Mouse (Mus musculus): ENCODE measurements around the gene Hadh. TPM values are rescaled to one million over a fixed set of nuclear protein-coding genes. Genes with fewer than 3 reads are reported as not detected.

The Hadh gene
- polyA plus RNA-seq, 1 experiment: 18.2 TPM

DNA sequence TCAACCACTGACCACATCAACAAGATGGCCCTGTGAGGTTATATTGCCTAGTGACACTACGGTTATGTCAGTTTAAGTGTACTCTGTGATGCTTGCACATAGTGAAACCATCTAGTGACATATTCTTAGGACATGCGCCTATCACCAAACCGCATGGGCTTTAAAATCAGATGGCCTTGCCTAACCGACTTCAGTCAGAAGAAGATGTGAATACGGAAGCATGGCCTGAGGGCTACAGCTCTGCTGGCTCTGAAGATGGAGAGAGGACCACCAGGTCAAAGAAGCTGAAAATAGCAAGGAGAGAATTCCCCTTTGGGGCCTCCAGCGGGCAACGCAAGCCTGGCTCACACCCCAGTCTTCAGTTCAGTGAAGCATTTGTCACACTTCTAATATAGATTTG lies 25.0 kb upstream of the Hadh start:
- DNase-seq (ENCODE audit: low read depth in 1 of 2, low spot score in 2 of 2): no peak
- Histone ChIP-seq H3K36me3 (ENCODE audit: control insufficient read depth, insufficient read depth, low read length) (no peaks in the 10 kb centered on the region), H3K27me3 (ENCODE audit: control insufficient read depth, insufficient read depth, low read length) (no peaks in the 10 kb centered on the region), H3K4me3 (ENCODE audit: extremely low read depth, insufficient read depth, insufficient read length) (no peak overlapping the region), H3K4me1 (ENCODE audit: control insufficient read depth, insufficient read depth, insufficient read length) (no peaks in the 10 kb centered on the region), H3K27ac (ENCODE audit: insufficient read depth, low read length) (no peak overlapping the region)
- TF ChIP-seq POLR2A (IDR thresholded peaks at IDR 0.05; ENCODE audit: low read depth, low read length) (no peak), CTCF (IDR thresholded peaks at IDR 0.05; ENCODE audit: extremely low read depth, insufficient read depth, insufficient read length, insufficient replicate concordance) (no peak)
- 93% methylated on average over 7 of the region's 7 CpGs for WGBS

DNA sequence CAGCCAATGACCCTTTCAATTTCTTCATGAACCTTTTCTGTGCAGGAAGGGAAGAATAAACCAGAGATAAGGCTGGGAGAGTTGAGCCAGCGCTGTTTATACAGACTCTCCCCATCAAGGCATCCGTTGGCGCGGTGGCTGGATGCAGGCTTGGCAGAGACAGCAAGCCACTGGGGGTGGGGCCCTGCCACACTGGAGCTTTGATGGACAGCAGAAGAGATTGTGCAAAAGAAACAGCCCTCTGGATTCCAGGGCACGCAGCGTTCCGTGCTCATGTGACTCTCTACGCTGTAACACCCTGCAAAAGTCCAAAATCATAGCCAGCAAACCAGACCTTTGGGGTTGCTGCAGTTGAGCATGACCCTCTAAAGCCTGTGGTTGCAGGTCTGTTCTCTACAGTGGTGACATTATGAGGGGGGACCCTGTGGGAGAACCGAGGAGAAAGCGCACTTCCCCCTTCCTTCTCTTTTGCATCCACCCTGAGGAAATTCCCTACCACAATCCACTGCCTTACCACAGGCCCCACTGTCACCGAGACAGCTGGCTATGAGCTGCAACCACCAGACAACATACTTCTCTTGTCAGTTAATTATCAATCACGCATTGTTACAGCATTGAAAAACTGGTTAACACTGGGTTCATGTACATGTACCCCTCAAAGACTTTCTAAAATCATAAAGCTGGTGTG lies 23.8 kb upstream of the Hadh start:
- Histone ChIP-seq H3K4me1 (ENCODE audit: control insufficient read depth, insufficient read depth, insufficient read length) (no peaks in the 10 kb centered on the region), H3K27ac (ENCODE audit: insufficient read depth, low read length) (no peak overlapping the region), H3K4me3 (ENCODE audit: extremely low read depth, insufficient read depth, insufficient read length) (no peak overlapping the region), H3K27me3 (ENCODE audit: control insufficient read depth, insufficient read depth, low read length) (no peaks in the 10 kb centered on the region), H3K36me3 (ENCODE audit: control insufficient read depth, insufficient read depth, low read length) (no peaks in the 10 kb centered on the region)
- TF ChIP-seq POLR2A (IDR thresholded peaks at IDR 0.05; ENCODE audit: low read depth, low read length) (no peak), CTCF (IDR thresholded peaks at IDR 0.05; ENCODE audit: extremely low read depth, insufficient read depth, insufficient read length, insufficient replicate concordance) (no peak)
- WGBS: 64% methylated on average over 12 of the region's 12 CpGs
- no peak for DNase-seq (ENCODE audit: low read depth in 1 of 2, low spot score in 2 of 2)

DNA sequence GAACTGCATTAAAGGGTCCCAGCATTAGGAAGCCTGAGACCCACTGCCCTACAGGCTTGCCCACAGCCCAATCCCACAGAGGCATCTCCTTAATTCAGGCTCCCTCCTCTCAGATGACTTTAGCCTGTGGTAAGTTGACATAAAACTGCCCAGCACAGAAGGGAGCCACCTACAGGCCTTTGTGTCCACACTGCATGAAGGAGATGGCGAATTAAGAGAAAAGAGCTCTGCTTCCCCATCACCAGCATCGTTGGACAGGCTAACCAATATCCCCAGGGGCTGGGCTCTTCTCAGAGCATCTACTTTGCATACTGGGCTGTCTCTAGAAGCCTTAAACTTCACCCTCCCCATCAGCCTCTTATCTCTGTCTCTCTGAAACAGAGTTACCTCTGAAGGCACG lies 22.6 kb upstream of the Hadh start:
- DNase-seq (ENCODE audit: low read depth in 1 of 2, low spot score in 2 of 2): no peak
- Histone ChIP-seq H3K4me1 (ENCODE audit: control insufficient read depth, insufficient read depth, insufficient read length) (no peaks in the 10 kb centered on the region), H3K27ac (ENCODE audit: insufficient read depth, low read length) (no peak overlapping the region), H3K36me3 (ENCODE audit: control insufficient read depth, insufficient read depth, low read length) (no peaks in the 10 kb centered on the region), H3K27me3 (ENCODE audit: control insufficient read depth, insufficient read depth, low read length) (no peaks in the 10 kb centered on the region), H3K4me3 (ENCODE audit: extremely low read depth, insufficient read depth, insufficient read length) (no peak overlapping the region)
- TF ChIP-seq POLR2A (IDR thresholded peaks at IDR 0.05; ENCODE audit: low read depth, low read length): no peak
- no peak for TF ChIP-seq CTCF (IDR thresholded peaks at IDR 0.05; ENCODE audit: extremely low read depth, insufficient read depth, insufficient read length, insufficient replicate concordance)
- 44% methylated on average over 3 of the region's 3 CpGs for WGBS

DNA sequence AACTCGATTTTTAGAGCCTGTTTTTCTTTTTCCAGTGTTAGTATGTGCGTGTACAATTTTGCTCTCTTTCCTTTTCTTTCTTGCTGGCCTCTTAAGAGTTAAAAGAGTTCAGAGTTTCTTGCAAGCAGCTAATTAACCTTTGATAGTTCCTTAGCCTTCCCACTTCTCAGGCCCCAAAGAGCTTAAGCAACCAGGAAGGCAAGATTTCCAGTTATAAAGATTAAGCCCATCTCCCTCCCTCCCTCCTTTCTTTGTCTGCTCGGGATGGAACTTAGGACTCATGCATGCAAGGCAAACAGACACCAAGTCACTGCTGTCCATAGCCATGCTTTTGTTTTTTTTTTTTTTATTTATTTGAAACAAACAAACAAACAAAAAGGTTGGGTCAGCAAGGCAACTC lies 21.1 kb upstream of the Hadh start:
- TF ChIP-seq CTCF (IDR thresholded peaks at IDR 0.05; ENCODE audit: extremely low read depth, insufficient read depth, insufficient read length, insufficient replicate concordance) (no peak), POLR2A (IDR thresholded peaks at IDR 0.05; ENCODE audit: low read depth, low read length) (no peak)
- Histone ChIP-seq H3K36me3 (ENCODE audit: control insufficient read depth, insufficient read depth, low read length) (no peaks in the 10 kb centered on the region), H3K4me1 (ENCODE audit: control insufficient read depth, insufficient read depth, insufficient read length) (no peaks in the 10 kb centered on the region), H3K27me3 (ENCODE audit: control insufficient read depth, insufficient read depth, low read length) (no peaks in the 10 kb centered on the region), H3K4me3 (ENCODE audit: extremely low read depth, insufficient read depth, insufficient read length) (no peak overlapping the region), H3K27ac (ENCODE audit: insufficient read depth, low read length) (no peak overlapping the region)
- DNase-seq (ENCODE audit: low read depth in 1 of 2, low spot score in 2 of 2): no peak
- 89% methylated on average over 3 of the region's 3 CpGs for WGBS

DNA sequence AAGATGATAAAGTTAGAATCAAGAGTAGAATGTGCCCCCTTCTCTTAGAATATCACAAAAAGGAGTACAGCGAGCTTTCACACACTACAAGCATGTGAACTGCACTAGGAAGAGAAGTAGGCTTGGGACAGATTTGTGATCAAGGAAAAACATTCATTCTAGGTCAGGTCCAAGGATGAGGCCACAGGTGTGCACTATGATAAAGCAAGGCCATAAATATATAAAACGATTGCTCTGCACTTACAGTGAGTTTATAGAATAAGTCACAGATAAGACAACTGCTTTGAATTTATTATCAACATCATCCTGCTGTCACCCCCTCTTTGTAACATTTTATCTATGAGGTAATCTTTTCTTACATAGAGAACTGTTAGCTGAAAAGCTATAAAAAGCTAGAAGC lies 20.4 kb upstream of the Hadh start:
- Histone ChIP-seq H3K27me3 (ENCODE audit: control insufficient read depth, insufficient read depth, low read length) (no peaks in the 10 kb centered on the region), H3K27ac (ENCODE audit: insufficient read depth, low read length) (no peak overlapping the region), H3K36me3 (ENCODE audit: control insufficient read depth, insufficient read depth, low read length) (no peaks in the 10 kb centered on the region), H3K4me3 (ENCODE audit: extremely low read depth, insufficient read depth, insufficient read length) (no peak overlapping the region), H3K4me1 (ENCODE audit: control insufficient read depth, insufficient read depth, insufficient read length) (no peaks in the 10 kb centered on the region)
- 89% methylated on average over 2 of the region's 2 CpGs for WGBS
- DNase-seq (ENCODE audit: low read depth in 1 of 2, low spot score in 2 of 2): no peak
- TF ChIP-seq CTCF (IDR thresholded peaks at IDR 0.05; ENCODE audit: extremely low read depth, insufficient read depth, insufficient read length, insufficient replicate concordance): no peak
- TF ChIP-seq POLR2A (IDR thresholded peaks at IDR 0.05; ENCODE audit: low read depth, low read length): no peak

DNA sequence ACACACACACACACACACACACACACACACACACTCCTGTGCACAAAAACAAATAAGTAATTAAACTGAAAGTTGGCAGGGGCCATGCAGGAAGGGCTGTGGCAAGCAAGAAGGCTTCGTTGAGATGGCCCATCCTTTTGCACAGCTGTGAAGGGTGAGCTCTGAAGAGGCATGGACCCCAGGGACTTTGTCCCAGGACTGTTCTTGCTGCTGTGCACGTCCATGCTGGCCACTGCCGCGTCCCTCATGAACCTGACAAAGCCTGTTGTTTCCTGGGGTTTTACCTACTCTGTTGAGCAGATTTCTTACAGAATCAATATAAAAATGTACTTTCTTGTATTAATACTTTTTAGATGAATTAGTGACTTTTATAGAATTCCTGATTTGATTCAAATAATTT lies 20.0 kb upstream of the Hadh start:
- 85% methylated on average over 4 of the region's 4 CpGs for WGBS
- TF ChIP-seq POLR2A (IDR thresholded peaks at IDR 0.05; ENCODE audit: low read depth, low read length): no peak
- TF ChIP-seq CTCF (IDR thresholded peaks at IDR 0.05; ENCODE audit: extremely low read depth, insufficient read depth, insufficient read length, insufficient replicate concordance): no peak
- H3K36me3 ChIP-seq (ENCODE audit: control insufficient read depth, insufficient read depth, low read length): no peaks in the 10 kb centered on the region
- H3K27me3 ChIP-seq (ENCODE audit: control insufficient read depth, insufficient read depth, low read length): no peaks in the 10 kb centered on the region
- H3K4me3 ChIP-seq (ENCODE audit: extremely low read depth, insufficient read depth, insufficient read length): no peak overlapping the region
- DNase-seq (ENCODE audit: low read depth in 1 of 2, low spot score in 2 of 2): no peak
- H3K27ac ChIP-seq (ENCODE audit: insufficient read depth, low read length): no peak overlapping the region
- no peaks in the 10 kb centered on the region for H3K4me1 ChIP-seq (ENCODE audit: control insufficient read depth, insufficient read depth, insufficient read length)

DNA sequence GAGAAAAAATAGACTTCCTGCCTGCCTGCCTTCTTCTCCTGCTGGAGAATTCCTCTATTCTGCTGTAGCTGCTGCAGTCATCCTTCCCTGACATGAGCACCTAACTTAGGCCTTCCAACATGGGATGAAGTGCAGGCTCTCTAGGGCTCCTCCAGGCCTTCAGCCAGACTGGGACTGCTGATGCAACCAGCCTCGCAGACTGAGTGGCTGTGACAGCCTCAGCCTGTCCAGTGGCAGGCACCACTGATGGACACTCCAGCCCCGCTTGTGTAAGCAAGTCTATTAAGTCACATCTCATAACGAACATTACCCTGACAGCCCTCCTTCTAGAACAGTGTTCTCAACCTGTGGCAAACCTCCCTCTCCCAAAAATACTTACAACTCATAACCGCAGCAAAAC lies 2.2 kb upstream of the Hadh start:
- H3K4me3 ChIP-seq (ENCODE audit: extremely low read depth, insufficient read depth, insufficient read length): no peak overlapping the region
- no peaks in the 10 kb centered on the region; the same call in 1 of the 2 replicates for H3K4me1 ChIP-seq (ENCODE audit: control insufficient read depth, insufficient read depth, insufficient read length)
- WGBS: 97% methylated on average over 4 of the region's 4 CpGs
- H3K36me3 ChIP-seq (ENCODE audit: control insufficient read depth, insufficient read depth, low read length): no peaks in the 10 kb centered on the region
- TF ChIP-seq POLR2A (IDR thresholded peaks at IDR 0.05; ENCODE audit: low read depth, low read length) (no peak), CTCF (IDR thresholded peaks at IDR 0.05; ENCODE audit: extremely low read depth, insufficient read depth, insufficient read length, insufficient replicate concordance) (no peak)
- H3K27me3 ChIP-seq (ENCODE audit: control insufficient read depth, insufficient read depth, low read length): no peaks in the 10 kb centered on the region
- no peak for DNase-seq (ENCODE audit: low read depth in 1 of 2, low spot score in 2 of 2)
- no peak overlapping the region for H3K27ac ChIP-seq (ENCODE audit: insufficient read depth, low read length)

All from spleen, adult 2 months (tissue).